Mouse (Mus musculus): ENCODE measurements around the gene Csmd2.

- TF ChIP-seq CTCF (IDR thresholded peaks at IDR 0.05; ENCODE audit: insufficient read depth, low read length) = no peak
- no peak for TF ChIP-seq POLR2A (IDR thresholded peaks at IDR 0.05; ENCODE audit: borderline replicate concordance, extremely low read depth, low read depth, low read length)
These were observed 161.9 kb downstream of the Csmd2 start for GRCm38 (mm10) chr4:128149524-128149923.

All from lung, adult 2 months (tissue).